Mouse (Mus musculus) spleen, postnatal 10 days (tissue): ENCODE results near the gene Trim46.
"Not testable (repeated sequence)": the region's sequence is repeated elsewhere in the genome, so short reads cannot be mapped to it uniquely, and the experiment has no call there.

ENCODE experiments used
- DNase-seq, 2 experiments: peaks; one replicate each; pipeline ENCODE4 v3.0.0; 2021 to 2022; ENCODE audit warnings: low spot score in 2 of 2

Gene Trim46

GRCm38 (mm10) chr3:89233562-89234110 lies 12.5 kb downstream of the Trim46 start:
- DNase-seq, result no peak

- no peak for DNase-seq
These were observed 13.5 kb downstream of the Trim46 start for GRCm38 (mm10) chr3:89232614-89233013.

GRCm38 (mm10) chr3:89231772-89232275 lies 14.3 kb downstream of the Trim46 start:
- DNase-seq, result no peak

- DNase-seq, result no peak
These were observed 14.8 kb downstream of the Trim46 start for GRCm38 (mm10) chr3:89231345-89231744.

- DNase-seq, result no peak
These were observed 15.5 kb downstream of the Trim46 start for GRCm38 (mm10) chr3:89230561-89230960.

GRCm38 (mm10) chr3:89229276-89229675 lies 16.8 kb downstream of the Trim46 start:
- no peak for DNase-seq

GRCm38 (mm10) chr3:89228836-89229235 lies 17.3 kb downstream of the Trim46 start, which contains the start of gene Muc1:
TSS of gene Muc1 (plus strand) at chr3:89229057.
- DNase-seq, result no peak

GRCm38 (mm10) chr3:89228180-89228549 lies 17.9 kb downstream of the Trim46 start:
- DNase-seq, result peak; percentile 86 to 89

- peak; percentile 31 to 64 for DNase-seq
These were observed 18.6 kb downstream of the Trim46 start for GRCm38 (mm10) chr3:89227307-89228179.

GRCm38 (mm10) chr3:89226900-89227299 lies 19.2 kb downstream of the Trim46 start, which contains the start of gene Mtx1:
TSS of gene Mtx1 (minus strand) at chr3:89227088.
- DNase-seq, result no peak

GRCm38 (mm10) chr3:89226361-89226760 lies 19.7 kb downstream of the Trim46 start:
- DNase-seq, result no peak

- no peak for DNase-seq
These were observed 20.2 kb downstream of the Trim46 start for GRCm38 (mm10) chr3:89225918-89226317.

- DNase-seq, result no peak
These were observed 20.7 kb downstream of the Trim46 start for GRCm38 (mm10) chr3:89225321-89225815.

GRCm38 (mm10) chr3:89224796-89225195 lies 21.3 kb downstream of the Trim46 start:
- no peak for DNase-seq

- DNase-seq, result no peak
These were observed 24.9 kb downstream of the Trim46 start for GRCm38 (mm10) chr3:89221167-89221566.

- no peak for DNase-seq
These were observed 26.6 kb downstream of the Trim46 start for GRCm38 (mm10) chr3:89219546-89219945.

GRCm38 (mm10) chr3:89218271-89218670 lies 27.8 kb downstream of the Trim46 start:
- no peak for DNase-seq

GRCm38 (mm10) chr3:89216407-89216806 lies 29.7 kb downstream of the Trim46 start:
- not testable (repeated sequence) for DNase-seq

GRCm38 (mm10) chr3:89215853-89216252 lies 30.3 kb downstream of the Trim46 start:
- peak; percentile 75 to 90 for DNase-seq

GRCm38 (mm10) chr3:89214681-89215411 lies 31.3 kb downstream of the Trim46 start, which contains the start of gene Thbs3:
TSS of gene Thbs3 (plus strand) at chr3:89215180.
- no peak for DNase-seq

GRCm38 (mm10) chr3:89213803-89214530 lies 32.1 kb downstream of the Trim46 start:
- peak; percentile 78 to 90 for DNase-seq
